Mouse (Mus musculus) kidney, postnatal 4 days (tissue): ENCODE data around the gene Hist3h2ba.
A peak's percentile ranks its signal among the peaks of the same experiment; 100 is the strongest.

ENCODE experiments used
- DNase-seq, 2 experiments: peaks; one replicate each; pipeline ENCODE4 v3.0.0; 2021; ENCODE audit warnings: mixed read lengths in 2 of 2

Hist3h2ba gene

GRCm38 (mm10) chr11:58965001-58965760 is 16.5 kb downstream of the Hist3h2ba start:
- DNase-seq = peak in 1 of 2 experiments; percentile 61

DNA sequence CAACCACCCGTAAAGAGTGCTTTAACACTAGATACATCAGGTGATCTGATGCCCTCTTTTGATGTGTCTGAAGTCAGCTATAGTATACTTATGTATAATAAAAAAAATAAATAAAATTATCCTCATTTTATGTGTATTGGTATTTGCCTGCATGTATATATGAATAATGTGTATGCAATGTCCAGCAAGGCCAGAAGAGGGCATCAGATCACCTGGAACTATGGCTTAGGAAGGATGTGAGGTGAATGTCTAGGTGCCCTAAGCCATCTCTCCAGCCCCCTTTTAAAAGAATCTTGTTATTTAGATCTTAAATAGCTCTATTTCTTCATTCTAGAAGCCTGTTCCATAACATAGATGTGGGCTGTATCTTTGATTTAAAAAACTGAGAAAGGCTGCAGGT is 18.6 kb downstream of the Hist3h2ba start:
- peak in 1 of 2 experiments; percentile 56 for DNase-seq

- DNase-seq = no peak
These were observed 19.8 kb downstream of the Hist3h2ba start for GRCm38 (mm10) chr11:58968551-58968950.

- DNase-seq = peak in 1 of 2 experiments; percentile 57
These were observed 20.3 kb downstream of the Hist3h2ba start for GRCm38 (mm10) chr11:58969027-58969426.

GRCm38 (mm10) chr11:58969659-58970058 is 20.9 kb downstream of the Hist3h2ba start:
- peak; percentile 58 to 78 for DNase-seq

- DNase-seq = no peak
These were observed 22.3 kb downstream of the Hist3h2ba start for GRCm38 (mm10) chr11:58970831-58971530.

DNA sequence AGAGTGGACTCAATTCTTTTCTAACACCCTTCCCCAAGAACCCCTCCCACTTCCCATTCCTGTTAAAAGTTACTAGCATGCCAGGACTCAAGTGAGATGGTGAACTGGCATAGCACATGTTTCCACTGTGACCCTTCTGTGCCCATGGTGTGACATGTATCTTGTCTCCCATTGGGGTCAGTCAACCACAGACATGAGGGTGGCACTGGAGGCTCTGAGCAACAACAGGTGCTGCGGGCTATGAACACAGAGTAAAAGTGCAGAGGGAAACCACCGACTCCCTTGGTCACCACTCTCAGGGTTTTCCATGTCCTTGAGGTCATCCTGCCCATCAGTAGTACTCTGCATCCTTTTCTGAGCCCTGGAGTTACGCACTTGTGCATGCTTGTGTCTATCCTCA is 23.1 kb downstream of the Hist3h2ba start:
- DNase-seq = no peak

DNA sequence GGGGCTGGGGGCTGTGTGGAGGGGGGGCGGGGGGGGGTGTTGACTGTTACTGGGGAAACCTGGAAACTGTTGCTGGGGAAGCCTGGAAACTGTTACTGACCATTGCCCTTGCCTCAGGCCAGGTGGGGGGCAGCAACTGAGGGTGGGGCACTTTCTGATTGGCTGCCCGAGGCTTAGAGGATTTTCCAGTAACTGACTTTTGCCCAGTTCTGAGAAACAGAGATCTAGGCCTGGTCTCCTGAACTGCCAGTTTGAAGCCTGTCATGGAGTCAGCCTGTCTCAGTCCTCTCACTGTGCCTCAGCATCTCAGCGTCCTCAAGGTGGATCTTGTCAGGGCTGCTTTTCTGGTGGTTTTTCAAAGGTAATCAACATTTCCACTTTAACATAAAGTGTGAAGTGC is 25.7 kb downstream of the Hist3h2ba start:
- DNase-seq = no peak

GRCm38 (mm10) chr11:58977150-58977549 is 28.4 kb downstream of the Hist3h2ba start:
- peak; percentile 58 to 78 for DNase-seq

DNA sequence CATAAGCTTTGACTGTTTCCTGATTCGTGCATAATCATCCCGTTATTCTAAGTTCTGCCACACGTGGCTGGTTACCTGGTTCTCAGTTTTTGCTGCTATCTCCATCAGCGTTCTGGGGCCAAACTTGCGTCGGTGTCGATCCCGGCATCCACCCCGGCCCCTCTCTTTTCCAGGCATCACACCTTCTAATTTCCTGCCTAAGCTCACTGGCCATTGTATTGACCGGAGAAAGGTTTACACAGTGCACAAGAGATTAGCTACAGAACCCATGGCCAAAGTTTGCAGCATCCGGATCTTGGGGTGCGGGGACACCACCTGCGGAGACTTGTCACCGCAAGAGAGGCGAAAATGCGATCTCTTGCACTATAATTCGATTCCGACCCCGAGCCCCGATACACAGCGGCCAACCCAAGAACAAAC is 28.9 kb downstream of the Hist3h2ba start:
- DNase-seq = no peak

DNA sequence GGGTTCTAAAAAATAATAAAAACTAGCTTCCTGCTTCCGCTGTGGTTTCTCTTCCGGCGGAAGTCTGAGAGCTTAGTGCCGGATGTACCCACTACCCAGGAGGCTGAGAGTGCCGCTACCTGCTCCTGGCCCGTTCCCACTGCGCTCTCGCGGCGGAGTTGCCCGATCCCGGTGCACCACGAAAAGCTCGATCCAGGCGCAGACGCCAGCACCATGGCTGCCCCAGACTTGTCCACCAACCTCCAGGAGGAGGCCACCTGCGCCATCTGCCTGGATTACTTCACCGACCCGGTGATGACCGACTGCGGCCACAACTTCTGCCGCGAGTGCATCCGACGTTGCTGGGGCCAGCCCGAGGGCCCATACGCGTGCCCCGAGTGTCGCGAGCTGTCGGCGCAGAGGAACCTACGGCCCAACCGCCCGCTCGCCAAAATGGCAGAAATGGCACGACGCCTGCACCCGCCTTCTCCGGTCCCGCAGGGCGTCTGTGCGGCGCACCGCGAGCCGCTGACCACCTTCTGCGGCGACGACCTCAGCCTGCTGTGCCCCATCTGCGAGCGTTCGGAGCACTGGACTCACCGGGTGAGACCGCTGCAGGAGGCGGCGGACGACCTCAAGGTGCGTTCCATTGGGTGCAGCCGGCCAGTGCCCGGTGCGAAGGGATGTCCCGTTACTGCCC is 29.4 kb downstream of the Hist3h2ba start, which contains the start of gene Trim11:
Gene Trim11 (plus strand): TSS at position 67 of the 679 bp plus-strand sequence.
- peak; percentile 70 to 80 for DNase-seq

DNA sequence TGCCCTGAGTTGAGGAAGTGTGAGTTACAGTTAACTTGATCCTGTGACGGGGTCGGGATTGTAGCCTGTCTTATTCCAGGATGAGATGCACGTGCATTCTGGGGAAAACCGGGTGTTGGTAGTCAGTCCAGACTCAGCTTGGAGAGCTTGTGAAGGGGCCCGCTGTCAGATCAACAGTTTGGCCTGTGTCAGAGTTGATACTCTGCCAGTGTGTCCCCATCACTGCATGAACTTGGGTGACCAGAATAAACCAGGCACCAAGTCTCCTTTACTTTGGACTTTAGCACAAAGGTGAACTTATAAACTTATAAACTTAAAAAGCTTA is 29.9 kb downstream of the Hist3h2ba start:
- no peak for DNase-seq

DNA sequence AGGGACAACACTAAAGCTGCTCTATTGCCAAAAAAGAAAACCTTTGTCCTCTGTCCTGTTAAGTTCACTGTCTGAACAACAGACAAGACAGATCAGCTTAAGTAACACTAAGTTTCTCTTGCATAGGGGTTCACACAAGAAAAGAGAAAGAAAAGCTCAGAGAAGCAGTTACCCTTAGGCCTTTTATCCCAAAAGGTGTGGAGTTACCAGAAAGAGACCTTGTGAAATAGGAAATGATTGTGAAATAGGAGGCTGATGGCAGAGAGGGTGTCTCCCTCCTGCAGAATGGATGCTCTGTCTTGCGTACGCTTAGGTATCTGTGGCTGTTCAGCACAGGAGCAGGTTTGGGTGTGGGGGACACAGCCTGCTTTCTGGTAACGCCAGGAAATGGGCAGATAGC is 30.5 kb downstream of the Hist3h2ba start:
- DNase-seq = no peak

DNA sequence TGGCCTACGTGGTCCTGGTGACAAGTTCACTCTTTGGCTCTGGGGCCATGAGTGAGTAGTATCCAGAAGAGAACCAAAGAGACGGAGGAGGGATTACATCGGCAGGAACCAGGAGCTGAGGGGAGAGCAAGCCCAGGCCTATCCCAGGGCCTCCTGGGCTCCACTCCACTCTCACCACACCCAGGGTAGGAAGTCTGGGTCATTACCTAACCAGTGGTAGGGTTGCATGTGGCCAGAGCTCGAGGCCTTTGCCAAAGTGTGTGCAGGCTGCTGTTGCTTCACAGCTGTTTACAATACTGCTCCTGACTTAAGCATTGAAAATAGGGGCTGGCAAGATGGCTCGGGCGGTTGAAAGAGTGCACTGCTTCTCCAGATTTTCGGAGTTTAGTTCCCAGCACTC is 30.9 kb downstream of the Hist3h2ba start:
- DNase-seq = no peak

DNA sequence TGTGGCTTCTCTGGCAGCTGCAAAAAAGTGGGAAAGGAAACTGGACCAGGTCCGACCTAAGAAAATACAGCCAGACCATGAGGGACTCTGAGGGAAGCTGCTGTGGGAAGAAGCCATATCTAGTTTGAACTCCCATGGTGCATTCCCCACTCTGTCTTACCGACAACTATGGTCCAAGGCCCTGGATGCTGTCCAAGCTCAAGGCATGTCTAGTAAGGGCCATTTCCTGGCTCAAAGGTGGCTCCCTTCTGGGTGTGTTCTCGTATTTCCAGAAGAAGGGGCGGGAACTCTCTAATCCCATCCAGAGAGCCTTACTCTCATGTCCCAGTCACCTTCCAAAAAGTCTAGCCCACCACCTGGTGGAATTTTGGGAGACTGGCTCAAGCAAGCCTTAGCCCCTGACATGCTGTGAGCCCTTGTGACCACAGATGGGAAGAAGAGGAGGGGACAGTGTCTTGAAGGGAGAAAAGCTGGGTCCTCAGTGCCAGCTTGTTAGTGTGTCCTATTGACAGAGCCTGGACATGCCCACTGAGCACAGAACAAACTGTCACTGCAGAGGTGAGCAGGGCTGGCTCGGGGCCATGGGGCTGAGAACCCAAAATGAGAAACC is 31.8 kb downstream of the Hist3h2ba start:
- peak in 1 of 2 experiments; percentile 64 for DNase-seq

DNA sequence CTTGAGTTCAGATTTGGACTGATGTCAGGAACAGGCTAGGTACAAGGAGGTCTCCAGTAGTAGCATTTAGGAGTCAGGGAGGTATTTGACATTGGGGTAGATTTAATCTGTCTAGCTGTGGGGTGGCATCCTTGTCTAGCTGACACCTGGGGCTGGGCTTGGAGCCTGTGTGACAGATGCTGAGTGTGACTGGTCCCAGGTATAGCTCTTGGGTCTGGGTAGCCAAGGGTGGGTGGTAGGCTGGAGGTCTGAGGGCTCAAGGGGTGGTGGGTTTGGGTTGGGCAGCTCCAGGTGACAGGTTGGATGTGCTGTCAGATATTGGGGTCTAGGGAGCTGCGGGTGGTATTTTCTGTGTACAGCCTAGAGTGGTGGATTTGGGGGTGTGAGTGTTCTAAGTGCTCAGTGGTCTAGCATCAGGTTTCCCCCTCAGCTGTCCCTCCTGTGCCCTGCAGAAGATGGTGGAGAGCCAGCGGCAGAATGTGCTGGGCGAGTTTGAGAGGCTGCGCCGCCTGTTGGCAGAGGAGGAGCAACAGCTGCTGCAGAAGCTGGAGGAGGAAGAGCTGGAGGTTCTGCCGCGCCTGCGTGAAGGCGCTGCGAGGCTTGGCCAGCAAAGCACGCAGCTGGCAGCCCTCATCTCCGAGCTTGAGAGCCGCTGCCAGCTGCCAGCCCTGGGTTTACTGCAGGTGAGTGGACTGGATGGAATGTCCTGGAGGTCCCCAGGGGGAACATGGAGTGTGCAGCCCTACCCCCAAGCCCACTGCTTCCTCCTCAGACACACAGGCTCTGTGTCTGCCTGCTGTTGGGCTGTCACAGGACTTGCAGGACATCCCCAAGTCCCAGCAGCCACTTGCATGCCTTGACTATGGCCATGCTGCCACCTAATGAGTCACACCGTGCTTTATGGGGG is 33.1 kb downstream of the Hist3h2ba start:
- peak; percentile 76 to 84 for DNase-seq

- DNase-seq = no peak
These were observed 33.9 kb downstream of the Hist3h2ba start for GRCm38 (mm10) chr11:58982471-58983097.

DNA sequence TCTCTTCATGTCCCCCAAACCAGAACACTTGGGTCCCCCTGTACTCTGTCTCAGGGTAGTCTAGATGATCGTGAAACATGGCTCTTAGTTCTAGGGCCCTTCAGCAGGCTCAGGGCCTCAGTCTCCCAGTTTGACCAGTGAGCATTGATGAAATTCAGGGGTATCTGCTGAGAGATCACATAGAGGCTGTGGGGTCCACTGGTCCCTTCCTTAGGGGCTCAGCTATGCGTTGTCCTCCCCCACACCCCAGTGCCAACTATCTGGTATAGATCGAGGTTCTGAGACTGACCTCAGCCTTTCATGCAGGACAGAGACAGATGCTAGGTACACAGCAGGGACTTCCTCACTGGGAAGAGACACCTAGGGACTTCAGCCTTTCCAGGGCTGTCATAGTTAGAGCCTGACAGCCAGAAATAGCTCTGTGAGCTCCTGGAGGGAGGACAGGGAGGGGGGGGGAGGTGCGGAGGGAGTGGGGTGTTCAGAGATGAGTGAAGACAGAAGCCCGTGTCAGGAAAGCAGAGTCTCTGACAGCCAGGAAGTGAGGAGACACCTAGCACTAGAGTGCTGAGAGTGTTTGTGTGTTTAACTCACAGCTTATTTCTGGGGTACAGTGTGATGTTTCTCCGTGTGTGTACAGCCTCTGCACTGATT is 35.1 kb downstream of the Hist3h2ba start:
- no peak for DNase-seq

- no peak for DNase-seq
These were observed 35.9 kb downstream of the Hist3h2ba start for GRCm38 (mm10) chr11:58984657-58985056.

DNA sequence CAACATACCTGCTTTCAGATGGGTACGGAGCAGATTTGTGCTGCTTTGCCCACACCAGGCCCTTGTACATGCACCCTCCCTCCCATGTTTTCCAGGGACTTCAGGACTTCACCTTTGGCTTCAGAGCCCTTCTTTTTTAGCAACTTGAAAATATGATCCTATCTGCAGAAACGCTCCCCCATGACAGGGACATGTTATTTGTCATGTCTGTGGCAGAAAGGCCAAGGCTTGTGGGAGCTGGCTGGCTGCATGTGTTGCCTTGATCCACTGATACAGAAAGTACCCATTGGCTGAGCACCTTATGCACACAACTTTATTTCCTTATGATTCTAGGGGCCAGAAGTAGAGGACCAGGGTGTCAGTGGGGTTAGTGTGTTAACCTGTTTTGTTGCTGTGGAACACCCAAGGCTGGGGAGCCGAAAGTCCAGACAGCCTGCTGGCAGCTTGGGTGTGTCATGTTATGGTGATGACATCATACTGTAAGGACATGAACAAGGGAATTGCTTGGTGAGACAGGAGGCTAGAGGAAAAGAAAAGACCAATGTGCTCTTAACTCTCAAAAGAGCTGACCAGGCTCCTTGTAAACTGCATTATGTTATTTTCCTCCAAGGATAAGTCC is 36.7 kb downstream of the Hist3h2ba start:
- no peak for DNase-seq

- DNase-seq = no peak
These were observed 40.4 kb downstream of the Hist3h2ba start for GRCm38 (mm10) chr11:58989166-58989565.
